Mouse (Mus musculus): ENCODE data around the gene Zbtb42. TPM values are rescaled to one million over a fixed set of nuclear protein-coding genes. Genes with fewer than 3 reads are reported as not detected.
A peak's percentile ranks its signal among the peaks of the same experiment; 100 is the strongest.

Gene Zbtb42
- polyA plus RNA-seq, 1 experiment = 0.72 TPM

GRCm38 (mm10) chr12:112706704-112707572, 28.3 kb downstream of the Zbtb42 start:
- TF ChIP-seq GATA1 (IDR thresholded peaks at IDR 0.05; ENCODE audit: borderline replicate concordance, low read length) (no peak), FLI1 (IDR thresholded peaks at IDR 0.05; ENCODE audit: low read length) (no peak)
- H3K36me3 ChIP-seq (replicated peaks; ENCODE audit: low read length) = no peaks in the 10 kb centered on the region
- peaks cover 68% of the 10 kb centered on the region for H3K27me3 ChIP-seq (replicated peaks)
- peaks cover 20% of the 10 kb centered on the region for H3K9me3 ChIP-seq
- H3K4me1 ChIP-seq = peaks cover 28% of the 10 kb centered on the region
- H3K4me3 ChIP-seq (replicated peaks) = peak overlapping the region; percentile 85

- H3K36me3 ChIP-seq (replicated peaks; ENCODE audit: low read length) = no peaks in the 10 kb centered on the region
- peaks cover 22% of the 10 kb centered on the region for H3K4me1 ChIP-seq
- no peak overlapping the region for H3K4me3 ChIP-seq (replicated peaks)
- no peak for TF ChIP-seq FLI1 (IDR thresholded peaks at IDR 0.05; ENCODE audit: low read length)
- no peak for TF ChIP-seq GATA1 (IDR thresholded peaks at IDR 0.05; ENCODE audit: borderline replicate concordance, low read length)
- peaks cover 65% of the 10 kb centered on the region for H3K27me3 ChIP-seq (replicated peaks)
- H3K9me3 ChIP-seq = peaks cover 20% of the 10 kb centered on the region
Observed at GRCm38 (mm10) chr12:112707573-112707869, 28.9 kb downstream of the Zbtb42 start.

GRCm38 (mm10) chr12:112713984-112714383, 35.4 kb downstream of the Zbtb42 start:
- Histone ChIP-seq H3K36me3 (replicated peaks; ENCODE audit: low read length) (no peaks in the 10 kb centered on the region), H3K9me3 (peaks cover 10% of the 10 kb centered on the region; the same call in 1 of the 2 replicates), H3K4me1 (peaks cover 3% of the 10 kb centered on the region; the same call in 1 of the 2 replicates), H3K4me3 (replicated peaks) (no peak overlapping the region), H3K27me3 (replicated peaks) (peaks cover 64% of the 10 kb centered on the region)
- no peak for TF ChIP-seq GATA1 (IDR thresholded peaks at IDR 0.05; ENCODE audit: borderline replicate concordance, low read length)
- TF ChIP-seq FLI1 (IDR thresholded peaks at IDR 0.05; ENCODE audit: low read length) = no peak

- Histone ChIP-seq H3K4me3 (replicated peaks) (no peak overlapping the region), H3K4me1 (peaks cover 13% of the 10 kb centered on the region), H3K9me3 (no peaks in the 10 kb centered on the region), H3K27me3 (replicated peaks) (peaks cover 73% of the 10 kb centered on the region), H3K36me3 (replicated peaks; ENCODE audit: low read length) (no peaks in the 10 kb centered on the region)
- no peak for TF ChIP-seq GATA1 (IDR thresholded peaks at IDR 0.05; ENCODE audit: borderline replicate concordance, low read length)
- no peak for TF ChIP-seq FLI1 (IDR thresholded peaks at IDR 0.05; ENCODE audit: low read length)
Observed at GRCm38 (mm10) chr12:112717140-112717539, 38.5 kb downstream of the Zbtb42 start.

DNA sequence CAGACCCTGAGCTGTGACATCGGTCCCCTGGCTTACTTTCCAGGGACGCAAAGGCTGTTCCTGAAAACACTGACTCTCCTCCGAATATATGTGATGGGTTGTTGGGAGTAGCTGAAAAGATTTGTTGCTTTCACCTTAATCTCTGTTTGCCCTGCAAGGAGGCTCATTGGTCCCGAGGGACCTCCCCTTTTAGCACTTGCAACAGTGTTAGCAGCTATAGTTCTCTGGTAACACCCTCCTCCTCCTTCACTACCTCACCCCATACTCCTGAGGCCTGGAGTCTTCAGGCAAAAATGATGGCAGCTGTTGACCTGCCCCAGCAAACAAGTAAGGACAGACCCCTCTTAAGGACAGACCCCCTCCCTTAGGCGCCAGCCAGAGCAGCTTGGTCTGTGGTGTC, 40.4 kb downstream of the Zbtb42 start:
- H3K4me3 ChIP-seq (replicated peaks) = no peak overlapping the region
- H3K27me3 ChIP-seq (replicated peaks) = peaks cover 84% of the 10 kb centered on the region
- no peaks in the 10 kb centered on the region for H3K9me3 ChIP-seq
- H3K36me3 ChIP-seq (replicated peaks; ENCODE audit: low read length) = no peaks in the 10 kb centered on the region
- peaks cover 31% of the 10 kb centered on the region for H3K4me1 ChIP-seq
- no peak for TF ChIP-seq FLI1 (IDR thresholded peaks at IDR 0.05; ENCODE audit: low read length)
- no peak for TF ChIP-seq GATA1 (IDR thresholded peaks at IDR 0.05; ENCODE audit: borderline replicate concordance, low read length)

- no peak for TF ChIP-seq GATA1 (IDR thresholded peaks at IDR 0.05; ENCODE audit: borderline replicate concordance, low read length)
- TF ChIP-seq FLI1 (IDR thresholded peaks at IDR 0.05; ENCODE audit: low read length) = no peak
- H3K4me1 ChIP-seq = peaks cover 31% of the 10 kb centered on the region
- H3K9me3 ChIP-seq = no peaks in the 10 kb centered on the region
- no peak within 1 kb of the TSS for H3K4me3 ChIP-seq (replicated peaks)
- H3K36me3 ChIP-seq (replicated peaks; ENCODE audit: low read length) = no peaks in the 10 kb centered on the region
- H3K27me3 ChIP-seq (replicated peaks) = peaks cover 86% of the 10 kb centered on the region
Observed at GRCm38 (mm10) chr12:112720216-112720615, 41.6 kb downstream of the Zbtb42 start, which contains the start of gene Cep170b. Gene Cep170b, plus strand, starts transcription at chr12:112720455.

GRCm38 (mm10) chr12:112720890-112721423, 42.3 kb downstream of the Zbtb42 start:
- Histone ChIP-seq H3K4me3 (replicated peaks) (no peak overlapping the region), H3K4me1 (peaks cover 31% of the 10 kb centered on the region), H3K9me3 (no peaks in the 10 kb centered on the region), H3K36me3 (replicated peaks; ENCODE audit: low read length) (no peaks in the 10 kb centered on the region), H3K27me3 (replicated peaks) (peaks cover 85% of the 10 kb centered on the region)
- TF ChIP-seq GATA1 (IDR thresholded peaks at IDR 0.05; ENCODE audit: borderline replicate concordance, low read length) = no peak
- no peak for TF ChIP-seq FLI1 (IDR thresholded peaks at IDR 0.05; ENCODE audit: low read length)

GRCm38 (mm10) chr12:112721424-112722239, 43.0 kb downstream of the Zbtb42 start:
- H3K4me3 ChIP-seq (replicated peaks) = peak overlapping the region; percentile 92

DNA sequence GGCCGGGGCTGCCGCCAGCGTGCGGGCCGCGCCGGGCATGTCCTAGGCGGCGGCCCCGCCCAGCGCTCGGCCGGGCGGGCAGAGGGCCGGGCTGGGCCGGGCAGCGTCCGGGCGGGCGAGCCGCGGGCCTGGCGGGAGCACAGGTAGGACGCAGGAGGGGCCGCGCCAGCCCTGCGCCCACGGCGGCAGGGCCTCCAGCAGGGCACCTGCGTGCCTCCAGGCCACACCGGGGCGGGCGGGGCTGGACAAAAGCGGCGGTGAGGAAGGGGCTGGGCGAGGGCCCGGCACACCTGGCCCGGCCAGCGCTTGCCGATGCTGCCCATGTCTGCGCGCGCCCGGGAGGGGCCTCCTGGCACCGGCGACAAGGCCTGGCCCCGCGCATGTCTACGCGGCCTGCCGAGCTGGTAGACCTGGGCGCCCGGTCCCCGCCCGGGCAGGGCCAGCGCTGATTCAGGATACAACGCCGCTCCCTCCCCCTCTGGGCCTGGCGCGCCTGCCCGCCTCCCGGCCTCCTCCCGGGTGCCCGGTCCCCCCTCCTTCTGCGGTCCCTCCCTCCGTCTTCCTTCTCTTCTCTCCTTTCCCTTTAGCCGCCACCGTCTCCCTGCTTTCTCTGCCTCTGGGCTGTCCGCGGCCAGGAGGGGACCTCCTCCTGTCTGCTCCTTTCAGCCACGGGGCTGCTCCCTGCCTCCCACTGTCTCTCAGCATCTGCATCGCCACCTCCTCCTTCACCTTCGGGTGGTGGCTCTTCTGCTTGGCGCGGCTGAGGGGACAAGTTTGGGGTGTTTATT, 43.8 kb downstream of the Zbtb42 start:
- Histone ChIP-seq H3K4me1 (peaks cover 28% of the 10 kb centered on the region), H3K9me3 (no peaks in the 10 kb centered on the region), H3K4me3 (replicated peaks) (peak overlapping the region; percentile 92), H3K36me3 (replicated peaks; ENCODE audit: low read length) (no peaks in the 10 kb centered on the region), H3K27me3 (replicated peaks) (peaks cover 96% of the 10 kb centered on the region)
- TF ChIP-seq FLI1 (IDR thresholded peaks at IDR 0.05; ENCODE audit: low read length) = no peak
- TF ChIP-seq GATA1 (IDR thresholded peaks at IDR 0.05; ENCODE audit: borderline replicate concordance, low read length) = no peak

More at GRCm38 (mm10) chr12:112721424-112722239, 43.0 kb downstream of the Zbtb42 start:
- TF ChIP-seq FLI1 (IDR thresholded peaks at IDR 0.05; ENCODE audit: low read length) = no peak
- TF ChIP-seq GATA1 (IDR thresholded peaks at IDR 0.05; ENCODE audit: borderline replicate concordance, low read length) = no peak
- no peaks in the 10 kb centered on the region for H3K9me3 ChIP-seq
- H3K27me3 ChIP-seq (replicated peaks) = peaks cover 88% of the 10 kb centered on the region
- no peaks in the 10 kb centered on the region for H3K36me3 ChIP-seq (replicated peaks; ENCODE audit: low read length)
- peaks cover 31% of the 10 kb centered on the region for H3K4me1 ChIP-seq

All from megakaryocyte, embryonic 14.5 days (primary cell).